ENCODE assay signal across 9 mouse cellular contexts in genomic region chr7:144180885-144181284, GRCm38 (mm10).
DNase-seq lines count a peak whose midpoint lies in the region; ATAC-seq and TF ChIP-seq lines count a peak whose summit lies in the region.
"Had no signal": no experiment of that assay in that cellular context is flagged by ENCODE, and none has a peak within 500 bp of the region (broad histone marks: within the 10 kb centered on the region; RNA-seq: fewer than 3 reads in every experiment).

No protein-coding gene starts in this region.

- no peak overlapping the region for H3K4me2 ChIP-seq in heart, embryonic 11.5 days
- H3K4me2 ChIP-seq in hindbrain, embryonic 12.5 days (replicated peaks), result no peak overlapping the region
- no peak overlapping the region for H3K4me2 ChIP-seq in midbrain, postnatal 0 days (ENCODE audit: low read depth, low read length, poor library complexity, severe bottlenecking)
- H3K4me2 ChIP-seq: midbrain, embryonic 12.5 days had no signal

- in situ Hi-C loops in Patski (cut with MboI; ENCODE audit: low pct_unique_long_range_greater_than_20kb), result no loop called here

- H3K36me3 ChIP-seq in heart, embryonic 11.5 days (ENCODE audit: control insufficient read depth, insufficient read depth, low read length), result no peaks in the 10 kb centered on the region
- no peaks in the 10 kb centered on the region for H3K36me3 ChIP-seq in hindbrain, embryonic 12.5 days
- peaks cover 16% of the 10 kb centered on the region; the same call in 1 of the 2 replicates for H3K36me3 ChIP-seq in midbrain, postnatal 0 days (ENCODE audit: insufficient read depth, low read length)
- H3K36me3 ChIP-seq: midbrain, embryonic 12.5 days had no signal

- peak; percentile 48 to 59 for DNase-seq in heart, postnatal 10 days
- DNase-seq in Patski (ENCODE audit: low read depth, low spot score), result no peak
- peak; percentile 72 to 85 for DNase-seq in cerebellum, postnatal 25 days
- peak; percentile 67 for DNase-seq in left cerebral cortex, postnatal 4 days
- DNase-seq in midbrain, postnatal 0 days (ENCODE audit: low spot score), result peak; percentile 80
- DNase-seq in testis, postnatal 10 days (ENCODE audit: low spot score), result peak; percentile 72

- no peaks in the 10 kb centered on the region for H3K9me3 ChIP-seq in heart, embryonic 11.5 days (replicated peaks; ENCODE audit: control insufficient read depth, low read length)
- H3K9me3 ChIP-seq in hindbrain, embryonic 12.5 days (replicated peaks), result no peaks in the 10 kb centered on the region
- no peaks in the 10 kb centered on the region for H3K9me3 ChIP-seq in midbrain, postnatal 0 days (ENCODE audit: low read length)
- H3K9me3 ChIP-seq: midbrain, embryonic 12.5 days had no signal

- no peak overlapping the region for H3K9ac ChIP-seq in heart, embryonic 11.5 days (ENCODE audit: low read depth, low read length)
- H3K9ac ChIP-seq in hindbrain, embryonic 12.5 days, result no peak overlapping the region
- H3K9ac ChIP-seq in midbrain, postnatal 0 days (replicated peaks; ENCODE audit: low read length, poor library complexity, severe bottlenecking), result no peak overlapping the region
- H3K9ac ChIP-seq: midbrain, embryonic 12.5 days had no signal

- peak; percentile 92 for TF ChIP-seq CTCF in Patski (IDR thresholded peaks at IDR 0.05)
- TF ChIP-seq CTCF in midbrain, postnatal 0 days (IDR thresholded peaks at IDR 0.05), result peak; percentile 90

- POLR2A ChIA-PET in Patski (lab: Charles Lee), result no interaction called here

- intact Hi-C loops in heart, postnatal 10 days (cut with DNase I), result loop anchor here (5.0 kb wide), 1 partner anchor 84 kb away; no protein-coding TSS in a partner anchor
- intact Hi-C loops in left cerebral cortex, postnatal 4 days (cut with DNase I), result loop anchor here (5.0 kb wide), 1 partner anchor 99 kb away; no protein-coding TSS in a partner anchor

- no peak overlapping the region for H3K4me3 ChIP-seq in heart, embryonic 11.5 days (ENCODE audit: low read depth, low read length)
- no peak overlapping the region for H3K4me3 ChIP-seq in hindbrain, embryonic 12.5 days
- no peak overlapping the region for H3K4me3 ChIP-seq in midbrain, postnatal 0 days (ENCODE audit: low read depth, low read length)
- H3K4me3 ChIP-seq: midbrain, embryonic 12.5 days had no signal

- ATAC-seq in heart, embryonic 11.5 days (replicated peaks; ENCODE audit: insufficient number of reproducible peaks, low FRiP score, low TSS enrichment), result no peak
- no peak for ATAC-seq in Patski
- peak; percentile 50; the same call in 1 of the 2 replicates for ATAC-seq in hindbrain, embryonic 12.5 days (ENCODE audit: low FRiP score)
- ATAC-seq in midbrain, postnatal 0 days (ENCODE audit: low FRiP score), result peak; percentile 51

- no peak overlapping the region for H3K27ac ChIP-seq in heart, embryonic 11.5 days (ENCODE audit: low read depth, low read length)
- no peak overlapping the region for H3K27ac ChIP-seq in hindbrain, embryonic 12.5 days
- no peak overlapping the region for H3K27ac ChIP-seq in midbrain, postnatal 0 days (ENCODE audit: low read depth, low read length)
- H3K27ac ChIP-seq: midbrain, embryonic 12.5 days had no signal

- WGBS in heart, embryonic 11.5 days (ENCODE audit: insufficient replicate concordance), result 20% methylated on average over 6 of the region's 6 CpGs
- 24% methylated on average over 6 of the region's 6 CpGs for WGBS in hindbrain, embryonic 12.5 days
- 22% methylated on average over 6 of the region's 6 CpGs for WGBS in midbrain, postnatal 0 days

- H3K4me1 ChIP-seq in heart, embryonic 11.5 days (ENCODE audit: control insufficient read depth, insufficient read depth, low read length), result no peaks in the 10 kb centered on the region
- peaks cover 3% of the 10 kb centered on the region; the same call in 1 of the 2 replicates for H3K4me1 ChIP-seq in hindbrain, embryonic 12.5 days
- H3K4me1 ChIP-seq in midbrain, postnatal 0 days (ENCODE audit: insufficient read depth, low read length), result peaks cover 12% of the 10 kb centered on the region; the same call in 1 of the 2 replicates

- peaks cover 23% of the 10 kb centered on the region for H3K27me3 ChIP-seq in heart, embryonic 11.5 days (ENCODE audit: control insufficient read depth, insufficient read depth, low read length)
- H3K27me3 ChIP-seq in Patski, result no peaks in the 10 kb centered on the region
- H3K27me3 ChIP-seq in hindbrain, embryonic 12.5 days, result peaks cover 21% of the 10 kb centered on the region
- H3K27me3 ChIP-seq in midbrain, postnatal 0 days (ENCODE audit: insufficient read depth, low read length), result no peaks in the 10 kb centered on the region

- CTCF ChIA-PET in Patski (lab: Charles Lee), result interaction anchor here (1.4 to 2.1 kb wide), 3 partner anchors 10 to 84 kb away, joined by 3 to 7 read pairs (median 6); no protein-coding TSS in a partner anchor

Comparison
In these comparisons a context has a peak if more than half of its experiments do, and no peak if none do; other contexts are left out.
1. ATAC-seq: peak in hindbrain, embryonic 12.5 days (single experiment) and midbrain, postnatal 0 days (single experiment); none in heart, embryonic 11.5 days (single experiment) and Patski (single experiment).